Mouse (Mus musculus) gastrocnemius, adult 8-10 months (tissue): ENCODE results near the gene Themis2. TPM values are rescaled to one million over a fixed set of nuclear protein-coding genes. Genes with fewer than 3 reads are reported as not detected.
"Not testable (repeated sequence)": the region's sequence is repeated elsewhere in the genome, so short reads cannot be mapped to it uniquely, and the experiment has no call there.

Experiments used
- DNase-seq, 2 experiments: peaks; one replicate each; pipeline ENCODE4 v3.0.0; 2022; ENCODE audit warnings: low spot score in 2 of 2
- total RNA-seq, 4 experiments: library from RNA; stranded (reverse); gene quantifications; 2 replicates each; pipeline ENCODE4 v1.2.4; 2022

The Themis2 gene
- total RNA-seq, 4 experiments from 2014 or later: 0.41 to 0.58 (median 0.50) TPM

DNA sequence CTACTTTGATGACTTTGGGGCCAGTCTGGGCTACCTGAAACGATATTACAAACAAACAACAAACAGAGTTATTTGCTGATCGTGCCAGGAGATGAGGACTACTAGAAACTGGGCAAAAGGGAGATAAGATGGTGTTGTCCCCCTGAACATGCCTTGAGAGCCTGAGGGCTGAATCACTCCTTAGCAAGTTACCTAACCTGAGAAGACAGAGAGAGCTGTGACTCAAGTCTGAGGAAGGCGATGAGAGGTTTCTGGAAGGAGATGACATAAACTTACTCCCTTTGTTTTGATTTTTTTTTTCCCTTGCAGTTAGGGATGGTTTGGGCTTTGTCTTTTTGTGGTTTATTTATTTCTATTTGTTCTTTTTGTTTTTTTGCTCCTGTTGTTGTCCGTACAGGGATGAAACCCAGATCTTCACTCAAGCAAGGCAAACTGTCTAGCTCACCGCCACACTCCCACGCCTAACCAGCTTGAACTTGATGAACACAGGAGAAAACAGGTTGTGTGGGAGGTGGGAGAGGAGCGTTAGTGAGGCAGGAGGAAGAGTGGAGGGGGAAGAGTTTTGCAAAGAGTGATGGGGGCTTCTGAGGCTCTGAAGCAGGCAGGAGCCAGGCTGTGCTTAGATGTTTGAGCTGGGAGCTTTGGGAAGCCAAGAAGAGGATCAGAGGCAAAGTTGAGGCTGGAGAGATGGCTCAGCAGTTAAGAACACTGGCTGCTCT is 38.4 kb downstream of the Themis2 start:
- no peak for DNase-seq

GRCm38 (mm10) chr4:132756974-132757373 is 39.2 kb downstream of the Themis2 start, which contains the start of gene Smpdl3b:
Gene Smpdl3b (minus strand): TSS chr4:132757252.
- peak; percentile 49 to 67 for DNase-seq

DNA sequence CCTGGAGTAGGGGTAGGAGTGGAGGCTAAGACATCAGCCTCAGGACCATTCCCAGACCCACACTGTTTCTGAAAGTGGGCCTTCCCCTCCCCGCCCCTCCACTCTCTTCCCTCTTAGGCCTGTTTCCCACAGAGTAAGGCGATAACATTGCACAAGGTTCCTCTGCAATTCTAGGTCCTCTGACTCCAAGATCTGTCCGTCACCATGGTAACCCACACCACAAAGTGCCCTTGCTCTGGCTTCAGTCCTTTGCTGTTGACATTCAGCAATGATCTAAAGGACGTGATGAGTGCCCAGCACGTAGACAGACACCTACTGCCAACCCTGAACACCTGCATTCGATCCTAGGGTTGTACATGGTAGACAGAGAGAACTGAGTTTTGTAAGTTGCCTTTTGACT is 43.2 kb downstream of the Themis2 start:
- no peak for DNase-seq

DNA sequence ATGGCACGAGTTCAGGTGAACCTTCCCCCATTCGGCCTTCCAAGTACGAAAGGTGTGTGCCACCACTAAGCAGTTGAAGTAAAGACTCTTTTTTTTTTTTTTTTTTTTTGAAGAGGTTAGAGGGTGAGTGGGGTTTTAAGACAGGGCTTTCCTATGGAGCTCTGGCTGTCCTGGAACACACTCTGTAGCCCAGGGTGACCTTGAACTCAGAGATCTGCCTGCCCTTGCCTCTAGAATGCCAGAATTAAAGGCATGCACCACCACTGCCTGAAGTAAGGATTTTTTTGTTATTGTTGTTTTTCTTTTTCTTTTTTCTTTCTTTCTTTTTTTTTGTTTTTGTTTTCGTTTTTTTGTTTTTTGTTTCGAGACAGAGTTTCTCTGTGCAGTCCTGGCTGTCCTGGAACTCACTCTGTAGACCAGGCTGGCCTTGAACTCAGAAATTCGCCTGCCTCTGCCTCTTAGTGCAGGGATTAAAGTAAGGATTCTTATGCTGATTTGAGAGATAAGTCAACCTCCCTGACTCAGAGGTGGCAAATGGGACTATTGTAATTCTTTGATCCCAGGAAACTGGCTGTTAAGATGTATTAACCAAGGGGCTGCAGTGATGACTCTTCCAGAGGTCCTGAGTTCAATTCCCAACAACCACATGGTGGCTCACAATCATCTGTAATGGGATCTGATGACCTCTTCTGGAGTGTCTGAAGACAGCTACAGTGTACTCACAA is 46.8 kb downstream of the Themis2 start:
- DNase-seq: no peak

GRCm38 (mm10) chr4:132748778-132749177 is 47.4 kb downstream of the Themis2 start:
- DNase-seq: no peak

DNA sequence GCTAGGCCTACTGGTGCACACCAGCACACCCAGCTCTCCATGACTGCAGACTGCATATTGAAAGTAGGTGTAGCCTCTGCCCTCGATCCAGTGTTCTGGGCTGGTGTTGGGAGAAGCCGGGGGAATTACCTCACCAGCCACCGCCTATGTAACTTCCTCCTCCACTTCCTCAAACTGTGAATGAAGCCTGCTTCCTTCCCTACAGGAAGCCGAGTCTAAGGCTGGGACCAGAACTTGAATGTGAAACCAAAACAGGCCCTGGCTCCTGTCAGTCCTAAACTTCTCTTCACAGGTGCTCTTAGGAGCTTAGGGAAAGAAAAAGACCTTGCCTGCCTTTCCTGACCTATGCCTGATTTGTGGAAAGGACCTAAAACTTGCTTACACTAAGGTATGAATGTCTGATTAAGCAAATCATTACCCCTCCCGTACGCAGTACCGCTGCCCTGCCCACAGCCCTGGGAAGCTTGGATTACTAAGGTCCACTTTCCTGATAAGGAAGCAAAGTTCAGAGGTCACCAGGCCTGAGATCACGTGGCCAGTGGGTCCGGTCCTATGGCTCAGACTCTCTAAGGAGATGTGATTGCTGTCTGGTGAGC is 48.4 kb downstream of the Themis2 start:
- no peak for DNase-seq

- DNase-seq: no peak
These were observed 49.2 kb downstream of the Themis2 start for GRCm38 (mm10) chr4:132746911-132747517.

GRCm38 (mm10) chr4:132743992-132744911 is 51.9 kb downstream of the Themis2 start:
- DNase-seq: no peak

DNA sequence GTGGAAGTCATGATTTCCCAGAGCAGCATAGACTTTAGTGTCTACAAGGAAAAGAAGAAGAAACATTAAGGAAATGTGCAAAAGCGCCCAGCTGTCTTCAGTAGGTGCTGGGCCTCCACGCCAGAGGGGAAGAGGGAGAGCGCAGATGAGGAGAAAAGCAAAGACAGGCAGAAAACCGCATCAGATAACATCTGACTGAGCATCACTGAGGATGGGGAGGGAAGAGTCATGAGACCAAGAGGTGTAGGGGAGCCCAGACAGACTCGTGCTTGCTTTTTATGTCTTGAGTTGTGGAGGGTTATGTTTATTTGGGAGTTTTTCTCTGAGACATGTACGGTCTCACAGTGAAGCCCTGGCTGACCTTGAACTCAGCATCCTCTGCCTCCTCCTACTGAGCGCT is 54.7 kb downstream of the Themis2 start:
- DNase-seq: no peak

DNA sequence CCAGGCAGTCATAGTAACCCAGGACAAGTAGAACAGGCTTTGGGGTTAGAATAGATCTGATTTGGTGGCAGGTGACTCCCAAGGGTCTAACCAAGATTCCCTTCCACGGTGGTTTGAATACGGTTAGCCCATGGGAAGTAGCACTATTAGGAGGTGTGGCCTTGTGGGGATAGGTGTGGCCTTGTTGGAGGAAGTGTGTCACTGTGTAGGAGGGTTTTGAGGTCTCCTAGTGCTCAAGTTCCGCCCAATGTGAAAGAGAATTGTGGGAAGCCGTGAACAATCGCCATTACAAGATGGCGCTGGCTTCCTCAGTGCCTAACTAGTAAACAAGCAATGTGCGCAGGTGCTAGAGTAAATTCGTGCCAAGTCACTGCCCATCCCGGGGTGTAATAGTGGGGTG is 59.0 kb downstream of the Themis2 start:
- not testable (repeated sequence) for DNase-seq

DNA sequence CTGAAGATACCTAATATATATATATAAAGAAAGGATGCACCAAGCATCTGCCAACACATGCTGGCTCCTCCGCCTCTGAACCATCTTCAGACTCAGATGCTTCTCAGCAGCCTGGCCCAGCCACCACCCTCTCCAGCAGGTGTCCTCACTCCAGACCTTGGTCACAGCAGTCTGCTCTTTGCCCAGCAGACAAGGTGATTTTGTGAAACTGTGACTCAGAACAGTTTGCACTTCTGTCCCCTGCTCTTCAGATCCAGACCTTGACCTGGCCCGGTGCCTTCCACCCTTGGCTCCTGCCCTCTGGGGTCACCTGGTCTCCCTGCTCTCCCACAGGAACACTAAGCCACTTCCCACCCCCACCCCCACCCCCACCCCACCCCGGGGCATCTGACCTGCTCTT is 60.3 kb downstream of the Themis2 start:
- DNase-seq: no peak

GRCm38 (mm10) chr4:132735389-132735788 is 60.8 kb downstream of the Themis2 start:
- no peak for DNase-seq

GRCm38 (mm10) chr4:132734766-132735165 is 61.4 kb downstream of the Themis2 start:
- no peak for DNase-seq

- DNase-seq: no peak
These were observed 63.0 kb downstream of the Themis2 start for GRCm38 (mm10) chr4:132733071-132733770.

- peak; percentile 79 to 85 for DNase-seq
These were observed 64.0 kb downstream of the Themis2 start, which contains the start of gene Xkr8 for GRCm38 (mm10) chr4:132732148-132732684. Gene Xkr8 (minus strand): TSS chr4:132732546.

Other genes with a start within 250 kb of the Themis2 start
- gene Ptafr, start 232.3 kb downstream of the Themis2 start, total RNA-seq: 1 to 10 TPM in 1 of 4 experiments, under 1 TPM in 3; 0.15 to 1.0 (median 0.50) TPM
- gene Eya3, start 157.4 kb downstream of the Themis2 start, total RNA-seq: 10 to 100 TPM; 11.1 to 13.8 (median 12.1) TPM
- gene Xkr8, start 63.8 kb downstream of the Themis2 start, total RNA-seq: 1 to 10 TPM in 2 of 4 experiments, under 1 TPM in 2; 0.44 to 1.4 (median 1.1) TPM
- 1 to 10 TPM in 2 of 4 experiments, under 1 TPM in 1, not detected in 1; 0.56 to 1.5 (median 1.0) TPM for gene Smpdl3b, start 39.1 kb downstream of the Themis2 start, total RNA-seq
- 10 to 100 TPM; 15.3 to 18.7 (median 17.6) TPM for gene Rpa2, start 28.1 kb downstream of the Themis2 start, total RNA-seq
- 10 to 100 TPM; 11.9 to 16.5 (median 12.9) TPM for gene Ppp1r8, start 46.8 kb upstream of the Themis2 start, total RNA-seq
- 10 to 100 TPM; 26.7 to 28.9 (median 27.8) TPM for gene Stx12, start 88.1 kb upstream of the Themis2 start, total RNA-seq
- 10 to 100 TPM; 31.5 to 35.9 (median 33.8) TPM for gene Fam76a, start 126.2 kb upstream of the Themis2 start, total RNA-seq
- not detected for gene Fgr, start 177.7 kb upstream of the Themis2 start, total RNA-seq
- 10 to 100 TPM; 26.3 to 32.9 (median 28.9) TPM for gene Ahdc1, start 214.9 kb upstream of the Themis2 start, total RNA-seq